Mouse (Mus musculus) G1E (cell line): ENCODE measurements around the gene Hyal2. TPM values are rescaled to one million over a fixed set of nuclear protein-coding genes. Genes with fewer than 3 reads are reported as not detected.

ENCODE experiments used
- ATAC-seq: 2 replicates; pipeline ENCODE4 v1.8.0; 2016; ENCODE audit warnings: mild to moderate bottlenecking; ENCODE audit not compliant: insufficient number of reproducible peaks, poor library complexity, low FRiP score, severe bottlenecking; ENCODE audit errors: extremely low read depth
- DNase-seq: peaks from one replicate; pipeline ENCODE4 v3.0.0; 2012; ENCODE audit warnings: low spot score
- H3K27me3 ChIP-seq: 2 replicates; pipeline ENCODE4 v1.6.1; 2012; ENCODE audit warnings: mild to moderate bottlenecking, low read length, inconsistent platforms; ENCODE audit not compliant: insufficient read depth
- H3K36me3 ChIP-seq: replicated peaks from 2 replicates; pipeline ENCODE3; 2012; ENCODE audit warnings: mild to moderate bottlenecking, inconsistent platforms
- H3K4me1 ChIP-seq: 2 replicates; pipeline ENCODE4 v1.6.1; 2012; ENCODE audit warnings: low read depth, low read length, inconsistent platforms, mixed read lengths; ENCODE audit not compliant: insufficient read depth
- H3K4me3 ChIP-seq: 2 replicates; pipeline ENCODE4 v1.5.1; 2012; ENCODE audit warnings: low read depth, mild to moderate bottlenecking, inconsistent platforms, low read length, moderate library complexity, mixed read lengths
- H3K9me3 ChIP-seq: replicated peaks from 2 replicates; pipeline ENCODE4 v1.6.1; 2012; ENCODE audit warnings: inconsistent platforms
- CTCF ChIP-seq: IDR thresholded peaks from 2 replicates; pipeline ENCODE4 v1.5.1; 2012; ENCODE audit warnings: low read depth, low read length, inconsistent platforms, mixed read lengths
- GATA1 ChIP-seq: IDR thresholded peaks from 2 replicates; pipeline ENCODE4 v1.6.1; 2012; ENCODE audit warnings: borderline replicate concordance, low read length, inconsistent platforms, mixed read lengths
- GATA2 ChIP-seq: IDR thresholded peaks from 2 replicates; pipeline ENCODE4 v1.6.1; 2012; ENCODE audit warnings: low read depth, low read length, inconsistent platforms, borderline replicate concordance
- POLR2AphosphoS5 ChIP-seq: IDR thresholded peaks from 2 replicates; pipeline ENCODE4 v1.6.1; 2012; ENCODE audit warnings: low read depth, low read length, inconsistent platforms; ENCODE audit not compliant: insufficient replicate concordance
- TAL1 ChIP-seq: conservative IDR thresholded peaks from 2 replicates; pipeline ENCODE4 v1.6.1; 2012; ENCODE audit warnings: low read depth, low read length, inconsistent platforms, mixed read lengths
- polyA plus RNA-seq: library from polyadenylated mRNA; stranded (reverse); fragments of >175 nt; gene quantifications from 2 replicates; pipeline ENCODE4 v1.2.3, GENCODE M21; 2012
- total RNA-seq, 2 experiments: library from RNA; stranded (forward) in 1 of 2; stranded (reverse) in 1 of 2; fragments of 200-1000 nt in 1 of 2; fragments of >200 nt in 1 of 2; fragmentation: Nextera tagmentation in 1 of 2; gene quantifications; 2 replicates each; pipeline ENCODE4 v1.2.3; 2014 to 2017

The Hyal2 gene
- total and polyA plus RNA-seq, 3 experiments = 5.5 to 33.9 (median 11.7) TPM

DNA sequence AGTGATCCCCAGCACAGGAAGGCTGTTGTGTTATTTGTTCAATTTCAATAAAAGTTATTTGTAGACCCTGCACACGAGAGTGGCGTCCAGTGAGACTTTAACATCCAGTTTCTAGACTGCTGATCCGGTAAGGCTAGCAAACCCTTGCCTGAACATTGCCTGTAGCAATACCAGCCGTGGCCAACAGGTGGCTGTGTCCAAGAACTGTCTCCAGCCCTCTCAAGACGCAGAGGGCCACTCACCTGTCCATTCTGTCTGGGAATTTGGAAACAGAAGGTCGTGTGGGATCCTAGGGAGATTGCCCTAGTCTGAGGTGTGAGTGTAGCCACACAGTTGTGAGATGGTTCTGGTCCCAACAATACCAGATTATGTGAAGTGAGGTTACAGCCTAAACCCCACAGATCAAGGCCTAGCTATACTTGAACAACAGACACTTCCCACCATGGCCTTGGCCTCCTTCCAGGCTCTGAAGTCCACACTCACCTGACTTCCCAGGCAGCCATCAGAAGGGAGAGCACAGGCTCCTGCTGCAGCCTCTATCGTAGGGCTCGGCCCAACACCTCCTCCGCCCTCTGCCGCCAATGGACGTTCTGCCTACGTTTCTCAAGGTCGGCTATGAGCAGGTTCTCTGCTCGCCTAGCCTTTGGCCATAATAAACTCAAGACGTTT, 1.6 kb upstream of the Hyal2 start:
- H3K4me1 ChIP-seq = peaks cover 87% of the 10 kb centered on the region
- no peaks in the 10 kb centered on the region for H3K9me3 ChIP-seq
- peaks cover 66% of the 10 kb centered on the region for H3K36me3 ChIP-seq
- TF ChIP-seq CTCF = peak; percentile 94
- no peak for TF ChIP-seq GATA2
- no peak for TF ChIP-seq GATA1
- no peak for TF ChIP-seq POLR2AphosphoS5
- TF ChIP-seq TAL1 = no peak
- ATAC-seq (no peak), DNase-seq (no peak)
- no peak overlapping the region for H3K4me3 ChIP-seq
- no peaks in the 10 kb centered on the region for H3K27me3 ChIP-seq

GRCm38 (mm10) chr9:107566855-107567254, 890 bp upstream of the Hyal2 start:
- H3K4me1 ChIP-seq = peaks cover 87% of the 10 kb centered on the region

DNA sequence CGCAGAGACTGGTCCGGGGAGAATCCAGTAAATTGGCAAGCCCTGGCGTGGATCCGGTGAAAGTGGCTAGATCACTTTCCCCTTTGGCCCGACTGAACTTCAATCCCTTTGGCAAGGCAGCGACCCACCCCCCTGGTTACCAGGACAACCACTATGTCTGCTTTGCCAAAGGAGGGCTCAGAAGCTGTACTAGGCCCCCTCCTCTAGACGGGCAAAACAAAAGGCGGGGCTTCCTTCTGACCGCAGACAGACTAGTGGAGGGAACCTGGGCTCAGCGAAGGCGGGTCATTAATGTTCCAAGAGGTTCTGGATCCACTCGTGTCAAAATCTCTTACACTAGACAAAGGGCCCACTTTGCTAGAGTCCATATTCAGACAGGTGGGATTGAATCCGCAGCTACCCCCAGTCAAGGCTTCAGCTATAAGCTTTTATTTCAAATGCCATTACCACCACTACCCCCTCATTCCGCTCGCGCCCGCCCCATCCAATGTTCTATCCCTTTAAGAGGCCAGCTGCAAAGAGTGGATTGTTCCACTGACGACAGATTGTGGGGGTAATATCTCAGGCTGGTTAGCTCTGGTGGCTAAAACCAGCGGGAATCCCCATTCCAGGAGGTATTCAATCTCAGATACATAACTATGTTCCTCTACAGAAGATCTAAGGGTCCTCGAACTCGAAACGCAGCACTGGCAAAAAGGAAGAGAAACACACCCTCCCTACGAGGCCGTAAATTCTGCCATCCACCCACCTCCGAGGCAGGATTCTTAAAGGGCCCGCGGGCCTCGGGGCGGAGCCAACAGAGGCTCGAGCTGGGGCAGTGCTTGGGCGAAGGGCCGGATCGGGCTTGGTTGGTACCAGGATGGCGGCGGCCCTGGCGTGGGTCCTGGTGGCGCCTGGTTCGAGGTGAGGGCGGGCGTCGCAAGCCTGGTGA, 851 bp downstream of the Hyal2 start:
- Histone ChIP-seq H3K36me3 (peaks cover 69% of the 10 kb centered on the region), H3K4me1 (peaks cover 94% of the 10 kb centered on the region), H3K9me3 (no peaks in the 10 kb centered on the region), H3K4me3 (peak overlapping the region; percentile 79), H3K27me3 (no peaks in the 10 kb centered on the region)
- DNase-seq = peak; percentile 69
- peak; percentile 55; the same call in 1 of the 2 replicates for ATAC-seq
- TF ChIP-seq GATA2 (no peak), TAL1 (no peak), POLR2AphosphoS5 (no peak), GATA1 (no peak)

More at GRCm38 (mm10) chr9:107566855-107567254, 890 bp upstream of the Hyal2 start:
- Histone ChIP-seq H3K27me3 (no peaks in the 10 kb centered on the region), H3K4me3 (no peak overlapping the region), H3K36me3 (peaks cover 66% of the 10 kb centered on the region), H3K9me3 (no peaks in the 10 kb centered on the region)
- DNase-seq = no peak
- no peak for TF ChIP-seq TAL1
- no peak for TF ChIP-seq GATA2
- TF ChIP-seq POLR2AphosphoS5 = no peak
- no peak for TF ChIP-seq GATA1
- TF ChIP-seq CTCF = no peak
- ATAC-seq = no peak

DNA sequence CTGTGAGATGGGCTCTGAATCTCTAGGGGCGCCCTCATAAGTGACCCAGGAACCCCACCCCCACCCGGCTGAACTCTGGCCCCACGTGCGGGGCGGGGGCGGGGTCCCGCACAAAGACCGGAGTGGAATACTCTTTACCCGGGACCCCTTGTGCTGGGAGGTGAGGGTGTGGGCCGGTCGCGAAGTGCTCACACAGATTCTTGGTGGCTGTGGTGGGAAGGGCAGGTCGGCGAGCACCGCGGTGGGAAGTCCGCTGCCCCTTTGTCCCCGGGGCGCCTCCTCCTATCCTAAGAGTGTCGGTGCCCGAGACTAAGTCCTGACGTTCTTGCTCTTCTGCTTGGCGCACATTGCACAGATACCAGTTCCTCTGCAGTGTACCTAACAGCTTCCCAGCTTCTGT, 1.5 kb downstream of the Hyal2 start:
- H3K27me3 ChIP-seq = no peaks in the 10 kb centered on the region
- no peak for DNase-seq
- H3K4me1 ChIP-seq = peaks cover 87% of the 10 kb centered on the region
- no peak for ATAC-seq
- H3K4me3 ChIP-seq = peak overlapping the region; percentile 79
- TF ChIP-seq TAL1 (no peak), GATA1 (no peak), CTCF (no peak), POLR2AphosphoS5 (no peak), GATA2 (no peak)
- H3K36me3 ChIP-seq = peaks cover 65% of the 10 kb centered on the region
- H3K9me3 ChIP-seq = no peaks in the 10 kb centered on the region

DNA sequence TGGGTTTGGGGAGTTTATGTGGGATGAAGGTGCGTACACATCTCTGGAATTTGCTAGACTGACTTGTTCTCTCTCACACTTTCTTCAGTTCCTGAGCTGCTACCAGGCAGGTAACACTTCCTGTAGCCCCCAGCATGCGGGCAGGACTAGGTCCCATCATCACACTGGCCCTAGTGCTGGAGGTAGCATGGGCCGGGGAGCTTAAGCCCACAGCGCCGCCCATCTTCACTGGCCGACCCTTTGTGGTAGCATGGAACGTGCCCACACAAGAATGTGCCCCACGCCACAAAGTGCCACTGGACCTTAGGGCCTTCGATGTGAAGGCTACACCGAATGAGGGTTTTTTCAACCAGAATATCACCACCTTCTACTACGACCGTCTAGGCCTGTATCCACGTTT, 2.3 kb downstream of the Hyal2 start:
- ATAC-seq = no peak
- H3K27me3 ChIP-seq = no peaks in the 10 kb centered on the region

DNA sequence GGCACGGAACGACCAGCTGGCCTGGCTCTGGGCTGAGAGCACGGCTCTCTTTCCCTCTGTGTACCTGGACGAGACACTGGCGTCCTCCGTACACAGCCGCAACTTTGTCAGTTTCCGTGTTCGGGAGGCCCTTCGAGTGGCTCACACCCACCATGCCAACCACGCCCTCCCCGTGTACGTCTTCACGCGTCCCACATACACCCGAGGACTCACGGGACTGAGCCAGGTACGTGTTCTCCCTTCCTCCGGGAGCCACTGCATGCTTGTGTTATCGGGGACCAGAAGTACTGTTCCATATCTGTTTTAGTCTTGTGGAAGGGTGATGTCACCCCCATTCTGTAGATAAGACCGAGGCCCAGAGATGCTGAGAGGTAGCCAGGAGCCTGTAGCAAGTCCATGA, 3.1 kb downstream of the Hyal2 start:
- H3K4me1 ChIP-seq = peaks cover 82% of the 10 kb centered on the region
- H3K27me3 ChIP-seq = no peaks in the 10 kb centered on the region
- DNase-seq (no peak), ATAC-seq (no peak)
- peaks cover 52% of the 10 kb centered on the region for H3K36me3 ChIP-seq
- no peaks in the 10 kb centered on the region for H3K9me3 ChIP-seq
- peak overlapping the region; percentile 79; the same call in 1 of the 2 replicates for H3K4me3 ChIP-seq
- TF ChIP-seq GATA2 = no peak
- no peak for TF ChIP-seq CTCF
- TF ChIP-seq POLR2AphosphoS5 = no peak
- TF ChIP-seq GATA1 = no peak
- TF ChIP-seq TAL1 = peak; percentile 47

More for the DNA sequence above, 2.3 kb downstream of the Hyal2 start:
- H3K4me3 ChIP-seq = peak overlapping the region; percentile 79
- no peak for TF ChIP-seq GATA2
- DNase-seq = no peak
- peaks cover 83% of the 10 kb centered on the region for H3K4me1 ChIP-seq
- H3K9me3 ChIP-seq = no peaks in the 10 kb centered on the region
- H3K36me3 ChIP-seq = peaks cover 58% of the 10 kb centered on the region
